Mouse (Mus musculus): ENCODE measurements around the gene Gm4559. TPM values are rescaled to one million over a fixed set of nuclear protein-coding genes. Genes with fewer than 3 reads are reported as not detected.
"Not testable (repeated sequence)": the region's sequence is repeated elsewhere in the genome, so short reads cannot be mapped to it uniquely, and the experiment has no call there.

Gene Gm4559
- polyA plus RNA-seq, 1 experiment from 2014 or later: not detected

GRCm38 (mm10) chr7:142240978-142241377 lies 33.2 kb downstream of the Gm4559 start, which contains the start of gene Gm40460:
Gm40460 (minus strand) TSS chr7:142241078.
- no peak within 1 kb of the TSS for H3K27ac ChIP-seq
- H3K27me3 ChIP-seq (ENCODE audit: insufficient read depth, poor library complexity, severe bottlenecking): no peaks in the 10 kb centered on the region
- no peak for DNase-seq (ENCODE audit: low spot score)
- WGBS: 57% methylated on average over 2 of the region's 2 CpGs
- H3K9me3 ChIP-seq: peaks cover 8% of the 10 kb centered on the region; the same call in 1 of the 2 replicates
- H3K36me3 ChIP-seq: no peaks in the 10 kb centered on the region
- H3K4me1 ChIP-seq (replicated peaks): no peaks in the 10 kb centered on the region
- no peak within 1 kb of the TSS for H3K4me3 ChIP-seq

DNA sequence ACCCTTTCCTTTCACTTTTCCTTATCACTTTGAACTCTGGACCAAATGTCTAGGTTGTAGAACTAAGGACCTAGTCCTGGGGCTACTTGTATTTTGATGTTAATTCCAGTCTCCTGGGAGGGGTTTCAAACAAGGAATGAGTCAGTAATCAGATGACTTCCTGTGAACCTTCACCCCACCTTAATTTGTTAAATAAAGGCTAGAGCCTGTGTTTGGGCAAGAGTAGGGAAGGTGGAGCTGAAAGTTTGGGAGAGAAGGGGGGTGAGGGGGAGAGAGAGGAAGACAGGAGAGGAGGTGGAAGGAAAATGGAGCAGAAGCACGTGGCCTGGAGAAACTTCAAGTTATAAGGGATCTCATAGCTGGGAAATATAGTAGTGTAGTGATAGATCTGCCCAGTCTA lies 42.6 kb downstream of the Gm4559 start:
- Histone ChIP-seq H3K27ac (no peak overlapping the region), H3K4me3 (no peak overlapping the region), H3K36me3 (no peaks in the 10 kb centered on the region), H3K4me1 (replicated peaks) (peaks cover 7% of the 10 kb centered on the region; the same call in 1 of the 2 replicates), H3K27me3 (ENCODE audit: insufficient read depth, poor library complexity, severe bottlenecking) (no peaks in the 10 kb centered on the region), H3K9me3 (peaks cover 20% of the 10 kb centered on the region)
- WGBS: 47% methylated on average over 1 of the region's 1 CpGs
- DNase-seq (ENCODE audit: low spot score): no peak

GRCm38 (mm10) chr7:142229871-142230270 lies 44.3 kb downstream of the Gm4559 start, which contains the start of gene Krtap5-5:
Krtap5-5 (minus strand) TSS chr7:142229971.
- not testable (repeated sequence) for H3K4me1 ChIP-seq (replicated peaks); H3K27me3 ChIP-seq (ENCODE audit: insufficient read depth, poor library complexity, severe bottlenecking); H3K4me3 ChIP-seq; H3K9me3 ChIP-seq; H3K36me3 ChIP-seq; DNase-seq (ENCODE audit: low spot score); H3K27ac ChIP-seq
- WGBS: 55% methylated on average over 3 of the region's 3 CpGs

DNA sequence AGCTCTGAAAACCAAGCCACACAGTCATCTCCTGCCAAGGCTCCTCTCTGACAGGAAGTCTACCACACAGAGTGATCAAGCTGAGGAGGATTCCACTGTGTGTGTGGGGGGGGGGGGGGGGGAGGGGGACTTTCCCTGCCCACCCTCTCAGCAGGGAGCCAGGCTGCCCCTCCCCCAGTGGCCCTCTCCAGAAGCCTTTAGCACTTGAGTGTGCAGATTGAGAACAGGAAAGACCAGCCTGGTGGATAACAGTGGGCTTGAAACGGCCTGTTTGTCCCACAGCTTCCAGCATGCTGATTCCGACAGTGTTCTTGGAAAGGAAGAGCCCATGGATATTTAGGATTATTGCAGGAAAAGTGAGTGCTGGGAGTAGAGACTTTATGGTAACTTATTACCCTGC lies 49.6 kb downstream of the Gm4559 start:
- WGBS: 44% methylated on average over 2 of the region's 2 CpGs
- Histone ChIP-seq H3K36me3 (no peaks in the 10 kb centered on the region), H3K27me3 (ENCODE audit: insufficient read depth, poor library complexity, severe bottlenecking) (no peaks in the 10 kb centered on the region), H3K27ac (no peak overlapping the region), H3K4me1 (replicated peaks) (peaks cover 4% of the 10 kb centered on the region), H3K9me3 (no peaks in the 10 kb centered on the region), H3K4me3 (no peak overlapping the region)
- no peak for DNase-seq (ENCODE audit: low spot score)

Other genes starting within 250 kb of the Gm4559 start
- 61.4 and 62.4 TPM in 2 replicates for gene Mob2, start 213.3 kb downstream of the Gm4559 start, polyA plus RNA-seq (2016; fragmentation: Nextera tagmentation; extraction: Ambion mirVana)
- 7.8 and 20.1 TPM in 2 replicates for gene Dusp8, start 178.5 kb downstream of the Gm4559 start, polyA plus RNA-seq (2016; fragmentation: Nextera tagmentation; extraction: Ambion mirVana)
- gene Gm45618, start 153.6 kb downstream of the Gm4559 start, polyA plus RNA-seq (2016; fragmentation: Nextera tagmentation; extraction: Ambion mirVana): not detected in 2 replicates
- not detected in 2 replicates for gene Gm39115, start 138.3 kb downstream of the Gm4559 start, polyA plus RNA-seq (2016; fragmentation: Nextera tagmentation; extraction: Ambion mirVana)
- not detected in 2 replicates for gene Gm45337, start 129.8 kb downstream of the Gm4559 start, polyA plus RNA-seq (2016; fragmentation: Nextera tagmentation; extraction: Ambion mirVana)
- not detected in 2 replicates for gene Gm29735, start 117.2 kb downstream of the Gm4559 start, polyA plus RNA-seq (2016; fragmentation: Nextera tagmentation; extraction: Ambion mirVana)
- gene Gm4553, start 108.6 kb downstream of the Gm4559 start, polyA plus RNA-seq (2016; fragmentation: Nextera tagmentation; extraction: Ambion mirVana): not detected in 2 replicates
- gene Krtap5-2, start 98.4 kb downstream of the Gm4559 start, polyA plus RNA-seq (2016; fragmentation: Nextera tagmentation; extraction: Ambion mirVana): not detected in 2 replicates
- gene Gm10153, start 84.0 kb downstream of the Gm4559 start, polyA plus RNA-seq (2016; fragmentation: Nextera tagmentation; extraction: Ambion mirVana): not detected in 2 replicates
- not detected in 2 replicates for gene Krtap5-3, start 73.0 kb downstream of the Gm4559 start, polyA plus RNA-seq (2016; fragmentation: Nextera tagmentation; extraction: Ambion mirVana)
- not detected in 2 replicates for gene Gm7579, start 62.5 kb downstream of the Gm4559 start, polyA plus RNA-seq (2016; fragmentation: Nextera tagmentation; extraction: Ambion mirVana)
- not detected in 2 replicates for gene Krtap5-5, start 44.4 kb downstream of the Gm4559 start, polyA plus RNA-seq (2016; fragmentation: Nextera tagmentation; extraction: Ambion mirVana)
- not detected in 2 replicates for gene Gm40460, start 33.3 kb downstream of the Gm4559 start, polyA plus RNA-seq (2016; fragmentation: Nextera tagmentation; extraction: Ambion mirVana)
- gene Gm2431, start 16.0 kb downstream of the Gm4559 start, polyA plus RNA-seq (2016; fragmentation: Nextera tagmentation; extraction: Ambion mirVana): not detected in 2 replicates
- not detected in 2 replicates for gene Krtap5-1, start 22.8 kb upstream of the Gm4559 start, polyA plus RNA-seq (2016; fragmentation: Nextera tagmentation; extraction: Ambion mirVana)
- gene Krtap5-4, start 29.2 kb upstream of the Gm4559 start, polyA plus RNA-seq (2016; fragmentation: Nextera tagmentation; extraction: Ambion mirVana): not detected in 2 replicates
- gene Ifitm10, start 99.4 kb upstream of the Gm4559 start, polyA plus RNA-seq (2016; fragmentation: Nextera tagmentation; extraction: Ambion mirVana): 0.63 and 1.1 TPM in 2 replicates
- 1.5 TPM in 1 of 2 replicates, not detected in the other for gene Gm49369, start 108.3 kb upstream of the Gm4559 start, polyA plus RNA-seq (2016; fragmentation: Nextera tagmentation; extraction: Ambion mirVana)
- gene Ctsd, start 113.7 kb upstream of the Gm4559 start, polyA plus RNA-seq (2016; fragmentation: Nextera tagmentation; extraction: Ambion mirVana): 159 and 198 TPM in 2 replicates
- gene Syt8, start 160.5 kb upstream of the Gm4559 start, polyA plus RNA-seq (2016; fragmentation: Nextera tagmentation; extraction: Ambion mirVana): not detected in 2 replicates
- 1.2 and 1.3 TPM in 2 replicates for gene Tnni2, start 167.4 kb upstream of the Gm4559 start, polyA plus RNA-seq (2016; fragmentation: Nextera tagmentation; extraction: Ambion mirVana)
- 17.9 and 19.4 TPM in 2 replicates for gene Lsp1, start 186.4 kb upstream of the Gm4559 start, polyA plus RNA-seq (2016; fragmentation: Nextera tagmentation; extraction: Ambion mirVana)
- 1.1 and 3.0 TPM in 2 replicates for gene Tnnt3, start 224.5 kb upstream of the Gm4559 start, polyA plus RNA-seq (2016; fragmentation: Nextera tagmentation; extraction: Ambion mirVana)

Data from hindbrain, embryonic 10.5 days (tissue).